Mouse (Mus musculus): ENCODE results near the gene Hcst. TPM values are rescaled to one million over a fixed set of nuclear protein-coding genes. Genes with fewer than 3 reads are reported as not detected.

Hcst gene
- polyA plus RNA-seq, 1 experiment from 2014 or later = 1.0 TPM

- no peak; the same call in none of the 2 replicates for ATAC-seq (replicated peaks; ENCODE audit: low FRiP score)
These were observed 2.9 kb upstream of the Hcst start for GRCm38 (mm10) chr7:30422560-30422959.

DNA sequence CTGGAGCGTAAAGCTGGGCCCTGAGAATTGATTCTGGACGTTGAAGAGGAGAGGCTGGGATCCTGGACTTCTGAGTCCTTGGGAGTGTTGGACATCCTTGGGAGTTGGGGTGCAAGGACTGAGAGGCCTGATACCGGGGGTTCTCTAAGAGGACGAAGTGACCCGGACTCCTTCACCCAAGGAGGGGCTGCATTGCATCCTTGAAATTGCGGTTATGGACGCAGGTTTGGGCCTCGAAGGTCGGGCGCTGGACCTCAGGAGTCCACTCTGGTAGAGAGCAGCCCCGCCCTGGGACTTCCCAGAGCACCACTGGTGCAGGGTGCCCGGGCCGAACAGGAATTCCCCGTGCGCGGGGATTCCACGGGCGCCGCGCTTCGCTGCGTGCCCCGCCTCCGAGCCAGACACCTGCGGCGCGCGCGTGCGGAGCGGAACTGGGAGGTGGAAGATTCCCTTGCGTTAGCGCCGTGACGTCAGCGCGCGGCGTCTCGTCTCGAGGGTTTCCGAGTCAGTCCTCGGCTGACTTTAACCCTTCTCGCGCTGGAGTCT lies 2.3 kb upstream of the Hcst start:
- H3K4me3 ChIP-seq (ENCODE audit: low read depth, low read length) = peak overlapping the region; percentile 52
- DNase-seq (ENCODE audit: low spot score) (peak; percentile 93), ATAC-seq (replicated peaks; ENCODE audit: low FRiP score) (peak; percentile 81)
- H3K27me3 ChIP-seq (ENCODE audit: control insufficient read depth, insufficient read depth, low read length) = no peaks in the 10 kb centered on the region
- no peaks in the 10 kb centered on the region for H3K9me3 ChIP-seq (ENCODE audit: control insufficient read depth, low read length)
- peak overlapping the region; percentile 63 for H3K9ac ChIP-seq (ENCODE audit: low read length)
- peaks cover 7% of the 10 kb centered on the region; the same call in 1 of the 2 replicates for H3K4me1 ChIP-seq (replicated peaks; ENCODE audit: control insufficient read depth, insufficient read depth, low read length)
- under 1% methylated on average over 45 of the region's 45 CpGs for WGBS
- peak overlapping the region; percentile 94 for H3K4me2 ChIP-seq (ENCODE audit: low read depth, low read length, severe bottlenecking)
- no peaks in the 10 kb centered on the region for H3K36me3 ChIP-seq (ENCODE audit: control insufficient read depth, insufficient read depth, low read length)
- no peak overlapping the region for H3K27ac ChIP-seq (ENCODE audit: low read depth, low read length)

More at GRCm38 (mm10) chr7:30422560-30422959, 2.9 kb upstream of the Hcst start:
- no peak for DNase-seq (ENCODE audit: low spot score)
- peaks cover 7% of the 10 kb centered on the region; the same call in 1 of the 2 replicates for H3K4me1 ChIP-seq (replicated peaks; ENCODE audit: control insufficient read depth, insufficient read depth, low read length)
- H3K27me3 ChIP-seq (ENCODE audit: control insufficient read depth, insufficient read depth, low read length) = no peaks in the 10 kb centered on the region
- peak overlapping the region; percentile 52 for H3K4me3 ChIP-seq (ENCODE audit: low read depth, low read length)
- peak overlapping the region; percentile 63 for H3K9ac ChIP-seq (ENCODE audit: low read length)
- no peak overlapping the region for H3K27ac ChIP-seq (ENCODE audit: low read depth, low read length)
- H3K36me3 ChIP-seq (ENCODE audit: control insufficient read depth, insufficient read depth, low read length) = no peaks in the 10 kb centered on the region
- 14% methylated on average over 9 of the region's 9 CpGs for WGBS
- peak overlapping the region; percentile 94 for H3K4me2 ChIP-seq (ENCODE audit: low read depth, low read length, severe bottlenecking)
- no peaks in the 10 kb centered on the region for H3K9me3 ChIP-seq (ENCODE audit: control insufficient read depth, low read length)

GRCm38 (mm10) chr7:30421175-30421889 lies 1.7 kb upstream of the Hcst start, which contains the start of gene Nfkbid:
Gene Nfkbid, plus strand, starts transcription at chr7:30421732.
- no peak within 1 kb of the TSS for H3K27ac ChIP-seq (ENCODE audit: low read depth, low read length)
- 8% methylated on average over 31 of the region's 31 CpGs for WGBS

GRCm38 (mm10) chr7:30420673-30421072 lies 1.0 kb upstream of the Hcst start:
- ATAC-seq (replicated peaks; ENCODE audit: low FRiP score) (no peak), DNase-seq (ENCODE audit: low spot score) (no peak)
- no peaks in the 10 kb centered on the region for H3K36me3 ChIP-seq (ENCODE audit: control insufficient read depth, insufficient read depth, low read length)
- no peak overlapping the region for H3K27ac ChIP-seq (ENCODE audit: low read depth, low read length)
- H3K4me3 ChIP-seq (ENCODE audit: low read depth, low read length) = no peak overlapping the region
- no peaks in the 10 kb centered on the region for H3K9me3 ChIP-seq (ENCODE audit: control insufficient read depth, low read length)
- 88% methylated on average over 3 of the region's 3 CpGs for WGBS
- H3K4me1 ChIP-seq (replicated peaks; ENCODE audit: control insufficient read depth, insufficient read depth, low read length) = peaks cover 7% of the 10 kb centered on the region; the same call in 1 of the 2 replicates
- no peak overlapping the region for H3K4me2 ChIP-seq (ENCODE audit: low read depth, low read length, severe bottlenecking)
- H3K9ac ChIP-seq (ENCODE audit: low read length) = no peak overlapping the region
- no peaks in the 10 kb centered on the region for H3K27me3 ChIP-seq (ENCODE audit: control insufficient read depth, insufficient read depth, low read length)

More at GRCm38 (mm10) chr7:30421175-30421889, 1.7 kb upstream of the Hcst start, which contains the start of gene Nfkbid:
- Histone ChIP-seq H3K9ac (ENCODE audit: low read length) (peak within 1 kb of the TSS; percentile 63), H3K36me3 (ENCODE audit: control insufficient read depth, insufficient read depth, low read length) (no peaks in the 10 kb centered on the region), H3K4me1 (replicated peaks; ENCODE audit: control insufficient read depth, insufficient read depth, low read length) (peaks cover 7% of the 10 kb centered on the region; the same call in 1 of the 2 replicates), H3K9me3 (ENCODE audit: control insufficient read depth, low read length) (no peaks in the 10 kb centered on the region), H3K4me3 (ENCODE audit: low read depth, low read length) (peak within 1 kb of the TSS; percentile 52), H3K27me3 (ENCODE audit: control insufficient read depth, insufficient read depth, low read length) (no peaks in the 10 kb centered on the region), H3K4me2 (ENCODE audit: low read depth, low read length, severe bottlenecking) (peak within 1 kb of the TSS; percentile 94)
- ATAC-seq (replicated peaks; ENCODE audit: low FRiP score) (peak; percentile 57), DNase-seq (ENCODE audit: low spot score) (peak; percentile 68)

DNA sequence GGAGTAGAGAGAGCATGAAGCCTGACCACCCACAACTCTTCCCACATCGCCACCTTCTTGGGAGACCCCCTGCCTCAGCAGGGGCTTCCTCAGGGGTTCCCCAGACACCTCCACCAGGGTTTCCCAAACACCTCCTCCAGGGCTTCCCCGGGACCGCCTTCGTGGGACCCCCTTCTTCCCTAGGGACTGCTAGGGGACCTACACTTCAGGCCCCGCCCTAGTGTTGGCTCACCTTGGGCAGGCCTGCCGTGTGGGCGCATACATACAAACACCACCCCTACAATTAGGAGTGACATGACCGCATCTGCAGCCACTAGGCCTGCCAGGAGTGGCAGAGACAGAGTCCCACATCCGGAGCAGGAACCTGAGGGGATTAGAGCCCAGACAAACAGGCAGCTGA lies 1.8 kb downstream of the Hcst start:
- Histone ChIP-seq H3K9ac (ENCODE audit: low read length) (no peak overlapping the region), H3K4me1 (replicated peaks; ENCODE audit: control insufficient read depth, insufficient read depth, low read length) (peaks cover 6% of the 10 kb centered on the region; the same call in 1 of the 2 replicates), H3K27ac (ENCODE audit: low read depth, low read length) (no peak overlapping the region), H3K9me3 (ENCODE audit: control insufficient read depth, low read length) (no peaks in the 10 kb centered on the region), H3K4me2 (ENCODE audit: low read depth, low read length, severe bottlenecking) (no peak overlapping the region), H3K4me3 (ENCODE audit: low read depth, low read length) (no peak overlapping the region), H3K36me3 (ENCODE audit: control insufficient read depth, insufficient read depth, low read length) (no peaks in the 10 kb centered on the region), H3K27me3 (ENCODE audit: control insufficient read depth, insufficient read depth, low read length) (no peaks in the 10 kb centered on the region)
- WGBS = 82% methylated on average over 9 of the region's 9 CpGs
- ATAC-seq (replicated peaks; ENCODE audit: low FRiP score) (no peak), DNase-seq (ENCODE audit: low spot score) (no peak)

- WGBS = 79% methylated on average over 5 of the region's 5 CpGs
- H3K4me2 ChIP-seq (ENCODE audit: low read depth, low read length, severe bottlenecking) = no peak within 1 kb of the TSS
- H3K4me3 ChIP-seq (ENCODE audit: low read depth, low read length) = no peak within 1 kb of the TSS
- no peaks in the 10 kb centered on the region for H3K27me3 ChIP-seq (ENCODE audit: control insufficient read depth, insufficient read depth, low read length)
- no peaks in the 10 kb centered on the region for H3K36me3 ChIP-seq (ENCODE audit: control insufficient read depth, insufficient read depth, low read length)
- no peaks in the 10 kb centered on the region for H3K9me3 ChIP-seq (ENCODE audit: control insufficient read depth, low read length)
- ATAC-seq (replicated peaks; ENCODE audit: low FRiP score) (no peak), DNase-seq (ENCODE audit: low spot score) (no peak)
- H3K4me1 ChIP-seq (replicated peaks; ENCODE audit: control insufficient read depth, insufficient read depth, low read length) = no peaks in the 10 kb centered on the region
- H3K9ac ChIP-seq (ENCODE audit: low read length) = no peak within 1 kb of the TSS
- no peak within 1 kb of the TSS for H3K27ac ChIP-seq (ENCODE audit: low read depth, low read length)
These were observed 6.1 kb downstream of the Hcst start, which contains the start of gene Tyrobp for GRCm38 (mm10) chr7:30413596-30413995. Gene Tyrobp, plus strand, starts transcription at chr7:30413760.

DNA sequence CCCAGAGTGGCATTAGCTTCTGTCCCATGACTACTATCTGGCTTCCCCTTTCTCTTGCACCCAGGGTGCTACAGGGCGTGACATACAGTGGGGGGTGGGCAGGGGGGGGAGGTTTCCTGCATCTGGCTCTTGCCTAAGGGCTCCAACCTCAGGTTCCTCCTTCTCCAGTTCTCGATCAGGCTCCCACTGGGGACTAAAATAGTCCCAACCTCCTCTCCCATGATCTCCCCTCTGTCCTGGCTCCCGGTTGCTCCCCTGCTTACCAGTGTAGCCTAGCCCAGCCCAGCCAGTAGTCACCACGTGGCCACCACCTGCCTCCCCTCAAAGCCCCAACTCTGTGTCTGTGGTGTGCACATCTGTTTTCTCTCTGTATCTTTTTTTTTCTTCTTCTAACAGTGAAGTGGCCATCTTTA lies 6.9 kb downstream of the Hcst start:
- Histone ChIP-seq H3K27me3 (ENCODE audit: control insufficient read depth, insufficient read depth, low read length) (no peaks in the 10 kb centered on the region), H3K4me3 (ENCODE audit: low read depth, low read length) (no peak overlapping the region), H3K9me3 (ENCODE audit: control insufficient read depth, low read length) (no peaks in the 10 kb centered on the region), H3K27ac (ENCODE audit: low read depth, low read length) (no peak overlapping the region), H3K4me2 (ENCODE audit: low read depth, low read length, severe bottlenecking) (no peak overlapping the region), H3K9ac (ENCODE audit: low read length) (no peak overlapping the region), H3K4me1 (replicated peaks; ENCODE audit: control insufficient read depth, insufficient read depth, low read length) (no peaks in the 10 kb centered on the region), H3K36me3 (ENCODE audit: control insufficient read depth, insufficient read depth, low read length) (no peaks in the 10 kb centered on the region)
- ATAC-seq (replicated peaks; ENCODE audit: low FRiP score) (no peak), DNase-seq (ENCODE audit: low spot score) (no peak)
- WGBS = 66% methylated on average over 4 of the region's 4 CpGs

GRCm38 (mm10) chr7:30411023-30411422 lies 8.6 kb downstream of the Hcst start:
- H3K36me3 ChIP-seq (ENCODE audit: control insufficient read depth, insufficient read depth, low read length) = no peaks in the 10 kb centered on the region
- H3K9ac ChIP-seq (ENCODE audit: low read length) = no peak overlapping the region
- H3K4me2 ChIP-seq (ENCODE audit: low read depth, low read length, severe bottlenecking) = no peak overlapping the region
- H3K4me3 ChIP-seq (ENCODE audit: low read depth, low read length) = no peak overlapping the region
- ATAC-seq (replicated peaks; ENCODE audit: low FRiP score) = no peak
- no peak for DNase-seq (ENCODE audit: low spot score)
- H3K27ac ChIP-seq (ENCODE audit: low read depth, low read length) = no peak overlapping the region
- H3K27me3 ChIP-seq (ENCODE audit: control insufficient read depth, insufficient read depth, low read length) = no peaks in the 10 kb centered on the region
- H3K4me1 ChIP-seq (replicated peaks; ENCODE audit: control insufficient read depth, insufficient read depth, low read length) = no peaks in the 10 kb centered on the region
- no peaks in the 10 kb centered on the region for H3K9me3 ChIP-seq (ENCODE audit: control insufficient read depth, low read length)
- 80% methylated on average over 3 of the region's 3 CpGs for WGBS

All from forebrain, embryonic 11.5 days (tissue).